Mouse (Mus musculus): ENCODE measurements around the gene Sv2a. TPM values are rescaled to one million over a fixed set of nuclear protein-coding genes. Genes with fewer than 3 reads are reported as not detected.
"Not testable (repeated sequence)": the region's sequence is repeated elsewhere in the genome, so short reads cannot be mapped to it uniquely, and the experiment has no call there.

The Sv2a gene
- polyA plus RNA-seq, 1 experiment from 2014 or later, result 13.5 TPM

DNA sequence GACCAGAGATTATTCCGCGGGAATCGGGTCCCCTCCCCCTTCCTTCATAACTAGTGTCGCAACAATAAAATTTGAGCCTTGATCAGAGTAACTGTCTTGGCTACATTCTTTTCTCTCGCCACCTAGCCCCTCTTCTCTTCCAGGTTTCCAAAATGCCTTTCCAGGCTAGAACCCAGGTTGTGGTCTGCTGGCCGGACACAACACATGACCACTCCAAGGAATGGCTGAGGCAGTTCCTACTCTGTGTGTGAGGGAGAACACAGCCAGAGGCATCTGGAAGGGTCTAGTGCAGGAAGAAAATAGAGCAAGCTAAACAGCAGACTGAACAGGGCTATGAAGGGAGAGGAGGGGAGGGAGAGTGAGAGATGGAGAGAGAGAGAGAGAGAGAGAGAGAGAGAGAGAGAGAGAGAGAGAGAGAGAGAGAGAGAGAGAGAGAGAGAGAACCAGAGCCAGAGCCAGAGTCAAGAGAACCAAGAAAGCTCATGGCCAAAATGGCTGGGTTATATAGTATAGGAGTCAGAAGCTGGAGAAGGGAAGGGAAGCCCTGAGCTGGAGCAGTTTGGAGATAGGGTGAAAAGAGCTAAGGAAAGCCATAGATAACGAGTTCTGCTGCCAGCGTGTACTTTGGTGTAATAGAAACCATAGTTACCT, 17.8 kb downstream of the Sv2a start:
- Histone ChIP-seq H3K4me1 (peaks cover 15% of the 10 kb centered on the region), H3K4me2 (peak overlapping the region; percentile 84), H3K36me3 (peaks cover 23% of the 10 kb centered on the region)
- H3K4me3 ChIP-seq; H3K27ac ChIP-seq (replicated peaks); H3K9me3 ChIP-seq; H3K27me3 ChIP-seq (replicated peaks); H3K9ac ChIP-seq; ATAC-seq (ENCODE audit: extremely low read depth, insufficient number of reproducible peaks, low FRiP score, low TSS enrichment): not testable (repeated sequence)
- WGBS, result 19% methylated on average over 7 of the region's 8 CpGs

DNA sequence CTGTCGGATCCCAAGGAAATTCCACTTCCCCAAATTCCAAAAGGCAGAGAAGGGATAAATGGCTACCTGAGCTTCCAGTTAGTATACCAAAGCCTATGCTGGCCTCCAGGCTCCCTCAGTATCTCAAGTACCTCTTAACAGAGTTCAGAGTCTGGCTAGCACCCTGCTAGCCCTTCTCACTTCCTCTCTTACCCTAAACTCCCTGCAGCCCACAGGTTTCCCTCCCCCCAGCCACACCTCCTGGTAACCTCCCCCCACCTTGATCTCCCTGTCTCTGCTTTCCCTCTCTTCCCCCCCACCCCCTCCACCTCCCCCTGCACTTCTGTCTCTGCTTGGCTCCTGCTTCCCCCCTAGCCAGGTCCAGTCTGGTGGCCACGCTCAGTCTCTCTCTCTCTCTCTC, 18.8 kb downstream of the Sv2a start:
- no peak overlapping the region for H3K27ac ChIP-seq (replicated peaks)
- no peaks in the 10 kb centered on the region for H3K9me3 ChIP-seq
- H3K9ac ChIP-seq, result no peak overlapping the region
- H3K27me3 ChIP-seq (replicated peaks), result no peaks in the 10 kb centered on the region
- H3K4me1 ChIP-seq, result peaks cover 15% of the 10 kb centered on the region
- 34% methylated on average over 2 of the region's 2 CpGs for WGBS
- H3K36me3 ChIP-seq, result peaks cover 14% of the 10 kb centered on the region
- H3K4me2 ChIP-seq, result no peak overlapping the region
- ATAC-seq (ENCODE audit: extremely low read depth, insufficient number of reproducible peaks, low FRiP score, low TSS enrichment), result no peak
- no peak overlapping the region for H3K4me3 ChIP-seq

DNA sequence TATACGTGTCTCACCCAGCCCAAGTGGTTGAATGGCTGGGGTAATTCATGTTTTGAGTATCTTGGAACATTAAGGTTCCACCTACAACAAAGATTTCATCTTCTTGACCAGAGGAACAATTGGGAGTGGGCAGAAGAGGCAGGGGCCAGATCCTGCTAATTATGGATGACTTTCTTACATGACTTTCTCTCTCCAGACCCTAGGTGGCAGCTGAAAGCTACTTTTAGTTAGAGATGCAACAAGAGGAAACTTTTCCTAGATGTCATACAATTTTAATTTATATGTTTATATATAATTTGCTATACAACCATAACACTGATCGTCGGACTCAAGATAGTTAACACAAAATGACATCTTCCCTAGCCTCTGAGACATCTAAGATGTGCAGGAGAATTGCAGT, 26.9 kb downstream of the Sv2a start:
- H3K36me3 ChIP-seq, result no peaks in the 10 kb centered on the region
- peaks cover 4% of the 10 kb centered on the region; the same call in 1 of the 2 replicates for H3K4me1 ChIP-seq
- no peak overlapping the region for H3K4me3 ChIP-seq
- no peak overlapping the region for H3K9ac ChIP-seq
- 78% methylated on average over 3 of the region's 3 CpGs for WGBS
- no peaks in the 10 kb centered on the region for H3K9me3 ChIP-seq
- no peaks in the 10 kb centered on the region; the same call in 1 of the 2 replicates for H3K27me3 ChIP-seq (replicated peaks)
- ATAC-seq (ENCODE audit: extremely low read depth, insufficient number of reproducible peaks, low FRiP score, low TSS enrichment), result no peak
- H3K27ac ChIP-seq (replicated peaks), result no peak overlapping the region
- H3K4me2 ChIP-seq, result no peak overlapping the region

DNA sequence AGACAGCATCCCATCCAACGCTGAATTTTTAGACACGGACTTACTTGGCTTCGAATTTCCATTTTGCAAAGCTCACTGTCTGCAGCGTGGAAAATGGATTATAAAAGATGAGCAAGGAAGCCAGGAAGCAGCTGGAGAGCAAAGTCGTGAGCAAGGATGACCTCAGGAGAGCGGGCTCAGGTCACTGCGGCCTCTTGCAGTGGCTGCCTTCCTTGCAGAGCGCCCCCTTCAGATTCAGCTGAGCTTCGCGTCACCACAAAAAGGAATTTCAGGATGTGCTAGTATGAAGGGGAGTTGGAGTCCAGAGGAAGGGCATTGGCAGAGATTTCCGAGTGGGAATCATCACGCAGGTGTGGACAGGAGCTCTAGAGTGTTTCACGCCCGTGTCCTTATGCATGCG, 28.3 kb downstream of the Sv2a start:
- no peak for ATAC-seq (ENCODE audit: extremely low read depth, insufficient number of reproducible peaks, low FRiP score, low TSS enrichment)
- H3K9me3 ChIP-seq, result no peaks in the 10 kb centered on the region
- no peak overlapping the region for H3K4me3 ChIP-seq
- H3K36me3 ChIP-seq, result no peaks in the 10 kb centered on the region
- H3K27ac ChIP-seq (replicated peaks), result no peak overlapping the region
- 0 out of 2 replicates have a peak overlapping the region, but pooled peaks have one; percentile 33 for H3K9ac ChIP-seq
- no peak overlapping the region for H3K4me2 ChIP-seq
- H3K27me3 ChIP-seq (replicated peaks), result no peaks in the 10 kb centered on the region; the same call in 1 of the 2 replicates
- H3K4me1 ChIP-seq, result peaks cover 4% of the 10 kb centered on the region; the same call in 1 of the 2 replicates
- WGBS, result 16% methylated on average over 15 of the region's 15 CpGs

DNA sequence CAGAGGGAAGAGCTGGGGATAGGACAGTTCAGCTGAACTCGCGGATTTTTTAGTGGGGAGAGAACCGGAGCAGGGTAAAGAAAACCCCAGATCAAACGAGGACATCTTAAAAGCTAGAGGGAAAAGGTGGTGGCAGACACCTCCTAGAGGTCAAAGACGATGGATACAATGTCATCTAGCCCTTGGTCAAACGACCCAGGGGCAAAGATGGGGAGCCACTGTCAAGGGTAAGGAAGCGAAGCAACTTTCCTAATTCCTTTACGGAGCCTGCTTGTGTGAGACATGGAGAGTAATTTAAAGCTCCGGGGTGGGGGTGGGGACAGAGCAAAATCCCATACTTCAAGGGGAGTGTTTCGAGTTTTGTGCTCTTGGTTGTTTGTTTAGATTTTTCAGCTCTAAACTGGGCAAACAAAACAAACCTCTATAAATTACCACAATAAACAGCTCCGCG, 38.3 kb downstream of the Sv2a start:
- Histone ChIP-seq H3K4me2 (peak overlapping the region; percentile 82), H3K4me1 (peaks cover 34% of the 10 kb centered on the region), H3K4me3 (peak overlapping the region; percentile 74), H3K27me3 (replicated peaks) (no peaks in the 10 kb centered on the region), H3K27ac (replicated peaks) (peak overlapping the region; percentile 98), H3K9ac (peak overlapping the region; percentile 89), H3K36me3 (no peaks in the 10 kb centered on the region), H3K9me3 (no peaks in the 10 kb centered on the region)
- peak; percentile 33; the same call in 1 of the 2 replicates for ATAC-seq (ENCODE audit: extremely low read depth, insufficient number of reproducible peaks, low FRiP score, low TSS enrichment)
- under 1% methylated on average over 12 of the region's 12 CpGs for WGBS

DNA sequence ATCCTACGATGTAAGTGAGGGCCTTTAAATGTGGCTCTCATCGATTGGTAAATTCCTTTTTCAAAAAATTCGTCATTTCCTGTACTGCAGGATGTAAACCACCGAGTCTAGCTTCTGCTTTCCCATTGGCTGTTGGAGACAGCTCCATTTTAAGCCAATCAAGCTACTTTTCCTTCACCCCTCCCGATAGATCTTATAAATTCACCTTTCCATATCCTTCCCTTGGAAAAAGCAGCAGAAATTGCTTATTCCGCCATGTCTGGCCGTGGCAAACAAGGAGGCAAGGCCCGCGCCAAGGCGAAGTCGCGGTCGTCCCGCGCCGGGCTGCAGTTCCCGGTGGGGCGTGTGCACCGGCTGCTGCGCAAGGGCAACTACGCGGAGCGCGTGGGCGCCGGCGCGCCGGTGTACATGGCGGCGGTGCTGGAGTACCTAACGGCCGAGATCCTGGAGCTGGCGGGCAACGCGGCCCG, 38.7 kb downstream of the Sv2a start, which contains the start of the genes Bola1 and Hist2h2ab:
Bola1 (minus strand) TSS at position 49 of the 470 bp plus-strand sequence.
Hist2h2ab (plus strand) TSS at position 205 of the 470 bp plus-strand sequence.
- Histone ChIP-seq H3K27me3 (replicated peaks) (no peaks in the 10 kb centered on the region), H3K27ac (replicated peaks) (peak within 1 kb of the TSS; percentile 98), H3K4me2 (peak within 1 kb of the TSS; percentile 82), H3K4me1 (peaks cover 36% of the 10 kb centered on the region), H3K9ac (peak within 1 kb of the TSS; percentile 89), H3K4me3 (peak within 1 kb of the TSS; percentile 74), H3K36me3 (no peaks in the 10 kb centered on the region), H3K9me3 (no peaks in the 10 kb centered on the region)
- under 1% methylated on average over 37 of the region's 37 CpGs for WGBS
- peak; percentile 68 for ATAC-seq (ENCODE audit: extremely low read depth, insufficient number of reproducible peaks, low FRiP score, low TSS enrichment)

DNA sequence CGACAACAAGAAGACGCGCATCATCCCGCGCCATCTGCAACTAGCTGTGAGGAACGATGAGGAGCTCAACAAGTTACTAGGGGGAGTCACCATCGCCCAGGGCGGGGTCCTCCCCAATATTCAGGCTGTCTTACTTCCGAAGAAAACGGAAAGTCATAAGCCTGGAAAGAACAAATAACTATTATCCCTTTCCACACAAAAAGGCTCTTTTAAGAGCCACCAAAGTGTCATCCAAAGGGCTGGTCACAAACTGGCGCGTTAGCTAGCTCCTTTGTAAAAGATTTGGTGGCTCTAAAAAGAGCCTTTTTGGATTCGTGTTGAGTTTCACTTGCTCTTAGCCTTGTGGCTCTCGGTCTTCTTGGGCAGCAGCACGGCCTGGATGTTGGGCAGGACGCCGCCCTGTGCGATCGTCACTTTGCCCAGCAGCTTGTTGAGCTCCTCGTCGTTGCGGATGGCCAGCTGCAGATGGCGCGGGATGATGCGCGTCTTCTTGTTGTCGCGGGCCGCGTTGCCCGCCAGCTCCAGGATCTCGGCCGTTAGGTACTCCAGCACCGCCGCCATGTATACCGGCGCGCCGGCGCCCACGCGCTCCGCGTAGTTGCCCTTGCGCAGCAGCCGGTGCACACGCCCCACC, 39.3 kb downstream of the Sv2a start:
- Histone ChIP-seq H3K27ac (replicated peaks) (peak overlapping the region; percentile 98), H3K9ac (peak overlapping the region; percentile 89), H3K4me2 (peak overlapping the region; percentile 82), H3K4me1 (peaks cover 42% of the 10 kb centered on the region), H3K4me3 (peak overlapping the region; percentile 74)
- WGBS, result under 1% methylated on average over 38 of the region's 47 CpGs
- not testable (repeated sequence) for H3K27me3 ChIP-seq (replicated peaks); H3K36me3 ChIP-seq; H3K9me3 ChIP-seq; ATAC-seq (ENCODE audit: extremely low read depth, insufficient number of reproducible peaks, low FRiP score, low TSS enrichment)

DNA sequence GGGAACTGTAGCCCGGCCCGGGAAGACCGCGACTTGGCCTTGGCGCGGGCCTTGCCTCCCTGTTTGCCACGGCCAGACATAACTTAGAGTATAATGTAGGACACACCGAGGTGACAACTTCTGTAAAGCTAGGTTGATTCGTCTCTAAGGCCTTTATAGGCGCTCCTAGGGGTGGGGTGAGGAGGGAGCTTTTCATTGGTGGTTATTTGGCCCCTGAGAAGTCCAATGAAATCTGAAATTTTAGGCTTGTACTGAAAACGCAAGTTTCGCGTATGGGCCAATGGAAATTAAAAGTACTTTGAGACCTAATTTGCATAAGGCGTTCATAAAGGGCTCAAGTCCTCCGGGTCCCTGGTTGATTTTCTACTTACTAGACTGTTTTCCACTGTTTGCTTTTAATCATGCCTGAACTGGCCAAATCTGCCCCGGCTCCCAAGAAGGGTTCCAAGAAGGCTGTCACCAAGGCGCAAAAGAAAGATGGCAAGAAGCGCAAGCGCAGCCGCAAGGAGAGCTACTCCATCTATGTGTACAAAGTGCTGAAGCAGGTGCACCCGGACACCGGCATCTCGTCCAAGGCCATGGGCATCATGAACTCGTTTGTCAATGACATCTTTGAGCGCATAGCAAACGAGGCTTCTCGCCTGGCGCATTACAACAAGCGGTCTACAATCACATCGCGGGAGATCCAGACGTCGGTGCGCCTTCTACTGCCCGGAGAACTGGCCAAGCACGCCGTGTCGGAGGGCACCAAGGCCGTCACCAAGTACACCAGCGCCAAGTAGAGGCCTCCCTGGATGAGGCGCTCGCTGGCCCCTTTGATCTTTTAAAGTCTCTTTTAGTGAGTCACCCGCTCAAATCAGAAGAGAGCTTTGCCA, 40.1 kb downstream of the Sv2a start, which contains the start of the genes Hist2h2ac and Hist2h2be:
Hist2h2ac (minus strand) TSS at position 116 of the 875 bp plus-strand sequence.
Hist2h2be (plus strand) TSS at position 355 of the 875 bp plus-strand sequence.
- Histone ChIP-seq H3K4me1 (peaks cover 49% of the 10 kb centered on the region), H3K36me3 (no peaks in the 10 kb centered on the region), H3K4me3 (peak within 1 kb of the TSS; percentile 74), H3K9ac (peak within 1 kb of the TSS; percentile 89), H3K27ac (replicated peaks) (peak within 1 kb of the TSS; percentile 98), H3K4me2 (peak within 1 kb of the TSS; percentile 82), H3K27me3 (replicated peaks) (no peaks in the 10 kb centered on the region), H3K9me3 (no peaks in the 10 kb centered on the region)
- under 1% methylated on average over 43 of the region's 43 CpGs for WGBS
- ATAC-seq (ENCODE audit: extremely low read depth, insufficient number of reproducible peaks, low FRiP score, low TSS enrichment), result peak; percentile 78

DNA sequence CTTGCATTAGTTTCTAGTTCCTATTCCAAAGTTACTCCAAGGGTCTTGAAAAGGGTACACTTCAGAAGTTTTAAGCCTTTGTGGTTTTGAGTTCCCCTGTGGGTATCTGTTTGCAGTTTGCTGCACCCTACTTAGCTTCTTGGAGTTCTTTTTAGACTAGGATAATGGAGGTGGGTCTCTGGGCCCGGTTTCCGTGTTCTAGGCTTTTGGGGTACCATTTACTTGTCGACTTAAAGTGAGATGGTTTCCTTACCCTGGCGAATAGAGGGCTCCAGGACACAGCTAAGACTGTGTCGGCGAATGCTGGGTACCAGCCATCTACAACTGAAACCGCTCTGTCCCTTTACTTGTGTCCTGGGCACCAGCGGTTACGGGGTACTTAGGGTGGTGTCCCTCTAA, 40.7 kb downstream of the Sv2a start:
- ATAC-seq (ENCODE audit: extremely low read depth, insufficient number of reproducible peaks, low FRiP score, low TSS enrichment), result no peak
- no peaks in the 10 kb centered on the region for H3K36me3 ChIP-seq
- H3K4me3 ChIP-seq, result peak overlapping the region; percentile 74
- H3K27ac ChIP-seq (replicated peaks), result peak overlapping the region; percentile 98
- H3K9me3 ChIP-seq, result no peaks in the 10 kb centered on the region
- 30% methylated on average over 9 of the region's 9 CpGs for WGBS
- H3K27me3 ChIP-seq (replicated peaks), result no peaks in the 10 kb centered on the region
- peak overlapping the region; percentile 82 for H3K4me2 ChIP-seq
- H3K9ac ChIP-seq, result peak overlapping the region; percentile 89
- peaks cover 56% of the 10 kb centered on the region for H3K4me1 ChIP-seq

DNA sequence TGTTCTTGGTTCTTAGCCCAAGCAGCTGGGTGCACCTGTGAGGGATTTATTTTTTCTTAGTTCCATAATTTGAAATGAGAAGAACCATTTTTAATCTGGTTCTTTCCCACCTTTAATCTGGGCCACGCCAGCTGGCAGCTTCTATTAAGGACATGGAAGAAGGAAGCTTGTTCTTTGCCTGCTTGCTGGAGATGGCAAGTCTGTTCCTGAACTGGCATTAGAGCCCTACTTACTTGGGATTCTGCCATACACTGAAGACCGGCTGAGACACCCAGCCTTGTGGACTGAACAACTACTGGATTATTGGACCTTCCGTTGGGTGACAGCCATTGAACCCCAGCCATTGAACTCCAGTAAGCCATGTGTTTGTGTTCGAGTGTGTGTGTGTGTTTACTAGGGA, 41.8 kb downstream of the Sv2a start:
- Histone ChIP-seq H3K9ac (peak overlapping the region; percentile 89; the same call in 1 of the 2 replicates), H3K4me2 (peak overlapping the region; percentile 82), H3K4me1 (peaks cover 64% of the 10 kb centered on the region), H3K36me3 (no peaks in the 10 kb centered on the region), H3K9me3 (no peaks in the 10 kb centered on the region), H3K27me3 (replicated peaks) (no peaks in the 10 kb centered on the region), H3K27ac (replicated peaks) (no peak overlapping the region), H3K4me3 (no peak overlapping the region)
- no peak for ATAC-seq (ENCODE audit: extremely low read depth, insufficient number of reproducible peaks, low FRiP score, low TSS enrichment)
- 86% methylated on average over 4 of the region's 4 CpGs for WGBS

All from heart, embryonic 13.5 days (tissue).